Mouse (Mus musculus) adrenal gland, postnatal 14 days (tissue): ENCODE measurements around the gene Git1. TPM values are rescaled to one million over a fixed set of nuclear protein-coding genes. Genes with fewer than 3 reads are reported as not detected.
"Not testable (repeated sequence)": the region's sequence is repeated elsewhere in the genome, so short reads cannot be mapped to it uniquely, and the experiment has no call there.

Source experiments
- DNase-seq: peaks from one replicate; pipeline ENCODE4 v3.0.0; 2021; ENCODE audit warnings: mixed read lengths
- total RNA-seq: library from RNA; stranded (reverse); gene quantifications from 2 replicates; pipeline ENCODE4 v1.2.3, GENCODE M21; 2021

Gene Git1
- total RNA-seq, 1 experiment from 2014 or later: 49.5 TPM

DNA sequence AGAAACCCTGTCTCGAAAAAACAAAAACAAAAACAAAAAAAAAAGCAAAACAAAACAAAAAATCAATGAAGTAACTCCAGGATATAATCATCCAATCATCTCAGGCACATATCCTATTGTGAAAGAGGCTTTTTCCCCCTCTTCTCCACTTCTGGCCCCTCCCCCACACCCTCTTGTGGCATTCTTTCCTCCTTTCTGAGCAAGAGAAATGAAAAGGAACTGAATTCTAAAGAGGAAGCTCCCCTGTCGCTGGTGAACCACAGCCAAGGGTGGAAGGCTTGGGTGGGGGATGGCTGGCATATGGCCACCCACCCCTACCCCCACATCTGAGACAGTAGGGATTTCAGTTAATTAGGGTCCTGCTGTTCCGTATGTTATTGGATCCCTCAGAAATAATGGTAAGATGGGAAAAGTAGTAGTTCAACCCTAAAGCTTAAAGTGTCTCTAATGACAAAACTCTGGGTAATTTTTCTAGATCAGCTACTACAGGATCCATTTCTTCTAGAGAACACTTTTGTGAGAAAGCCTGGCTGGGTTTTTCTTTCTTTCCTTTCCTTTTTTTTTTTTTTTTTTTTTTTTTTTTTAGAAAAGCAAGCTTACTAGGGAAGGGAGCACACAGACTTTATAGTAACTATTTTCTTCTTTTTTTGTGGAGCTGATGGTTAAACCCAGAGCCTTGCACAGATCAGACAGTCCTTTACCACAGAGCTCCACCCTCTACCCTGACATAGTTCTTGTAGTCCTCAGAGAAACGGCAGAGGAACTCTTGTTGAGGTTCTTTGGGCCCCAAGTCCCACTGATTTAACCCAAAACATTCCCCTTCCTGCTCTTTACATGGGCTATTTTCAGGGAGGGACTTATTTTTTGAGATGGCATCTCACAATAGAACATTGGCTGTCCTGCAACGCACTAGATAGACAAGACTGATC lies 27.5 kb downstream of the Git1 start:
- peak; percentile 45 for DNase-seq

- no peak for DNase-seq
Measured at GRCm38 (mm10) chr11:77525804-77526486, 32.6 kb downstream of the Git1 start.

GRCm38 (mm10) chr11:77528420-77528819 lies 35.1 kb downstream of the Git1 start:
- DNase-seq: not testable (repeated sequence)

DNA sequence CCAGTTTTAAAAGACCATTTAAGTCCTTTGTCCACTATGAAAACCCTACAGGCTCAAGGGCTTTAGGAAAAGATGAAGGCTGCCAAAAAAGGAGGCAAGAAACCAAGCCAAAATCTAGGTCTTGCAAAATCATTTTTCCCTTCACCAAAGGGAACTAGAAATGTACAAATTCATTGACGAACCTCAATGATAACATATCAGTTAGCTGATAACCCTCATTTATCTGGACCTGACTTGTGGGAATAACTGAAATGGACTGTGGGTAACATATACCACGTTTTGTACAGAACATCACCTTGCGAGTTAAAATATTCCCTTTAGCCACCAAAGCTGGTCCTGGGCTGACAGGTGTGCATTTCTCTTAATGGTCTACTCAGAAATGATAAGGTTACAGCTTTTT lies 36.3 kb downstream of the Git1 start:
- DNase-seq: no peak

DNA sequence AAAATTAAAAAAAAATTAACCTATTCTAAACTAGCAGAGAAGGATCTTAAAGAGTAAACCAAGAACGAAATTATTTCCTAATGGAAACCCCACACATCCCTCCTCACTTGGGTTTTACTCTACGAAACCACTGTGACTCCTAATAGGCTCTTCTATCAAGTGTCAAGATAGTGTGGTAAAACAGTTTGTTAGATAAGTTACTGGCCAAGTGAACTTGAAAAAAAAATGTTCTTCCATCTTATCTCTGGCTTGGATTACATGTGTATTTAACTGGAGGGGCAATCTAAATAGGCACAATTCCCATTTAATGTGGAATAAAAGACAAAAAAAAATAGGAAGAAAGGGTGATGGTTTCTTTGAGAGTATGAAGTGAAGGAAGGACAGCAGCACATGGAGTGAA lies 37.5 kb downstream of the Git1 start:
- no peak for DNase-seq

GRCm38 (mm10) chr11:77532202-77532846 lies 39.0 kb downstream of the Git1 start:
- no peak for DNase-seq

DNA sequence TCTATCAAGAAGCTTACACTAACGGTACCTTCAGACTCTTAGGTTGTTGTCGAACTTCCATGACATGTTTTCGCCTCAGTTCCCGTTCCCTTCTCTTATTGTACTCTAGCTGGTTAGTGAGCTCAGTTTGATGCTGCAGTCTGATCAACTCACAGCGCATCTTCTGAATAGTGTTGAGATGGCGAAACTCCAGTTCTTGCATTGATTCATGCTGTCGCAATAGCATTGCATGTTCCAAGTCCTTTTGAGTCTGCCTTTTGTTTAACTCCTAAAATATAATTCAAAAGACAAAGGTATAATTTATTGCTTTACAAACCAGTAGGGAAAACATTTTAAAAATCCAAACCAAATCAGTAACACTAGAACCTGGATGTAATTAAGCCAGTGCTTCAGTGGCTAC lies 51.9 kb downstream of the Git1 start:
- DNase-seq: peak; percentile 8

Other genes starting within 250 kb of the Git1 start
- gene Coro6, start 31.2 kb upstream of the Git1 start, total RNA-seq: 3.6 and 7.8 TPM in 2 replicates
- gene Ankrd13b, start 3.9 kb upstream of the Git1 start, total RNA-seq: 8.2 and 10.4 TPM in 2 replicates
- gene Abhd15, start 21.6 kb downstream of the Git1 start, total RNA-seq: 24.3 and 26.9 TPM in 2 replicates
- gene Trp53i13, start 22.4 kb downstream of the Git1 start, total RNA-seq: 9.6 and 12.5 TPM in 2 replicates
- not detected in 2 replicates for gene Gm10392, start 25.6 kb downstream of the Git1 start, total RNA-seq
- 53.6 and 53.7 TPM in 2 replicates for gene Taok1, start 114.3 kb downstream of the Git1 start, total RNA-seq
- 77.1 and 82.5 TPM in 2 replicates for gene Nufip2, start 192.6 kb downstream of the Git1 start, total RNA-seq
- not detected in 2 replicates for gene Cryba1, start 231.7 kb downstream of the Git1 start, total RNA-seq